Comparison of ENCODE assay signal across 30 mouse cellular contexts in genomic region chr2:156927663-156928062, GRCm38 (mm10). TPM values are rescaled to one million over a fixed set of nuclear protein-coding genes. Genes with fewer than 3 reads are reported as not detected.
DNase-seq lines count a peak whose midpoint lies in the region; ATAC-seq and TF ChIP-seq lines count a peak whose summit lies in the region.
"Had no signal": no experiment of that assay in that cellular context is flagged by ENCODE, and none has a peak within 500 bp of the region (broad histone marks: within the 10 kb centered on the region; RNA-seq: fewer than 3 reads in every experiment).

No protein-coding gene starts in this region.

- TF ChIP-seq EP300 in liver, postnatal 0 days (IDR thresholded peaks at IDR 0.05; ENCODE audit: low read depth) = no peak

- WGBS in liver, embryonic 12.5 days (ENCODE audit: insufficient replicate concordance) = 82% methylated on average over 6 of the region's 6 CpGs
- WGBS in liver, postnatal 0 days (ENCODE audit: insufficient replicate concordance) = 89% methylated on average over 6 of the region's 6 CpGs
- WGBS in olfactory bulb, adult 2 months = 77% methylated on average over 6 of the region's 6 CpGs
- 92% methylated on average over 6 of the region's 6 CpGs for WGBS in hindbrain, embryonic 16.5 days

- TF ChIP-seq CTCF in liver, postnatal 0 days (IDR thresholded peaks at IDR 0.05; ENCODE audit: low read depth) = no peak
- TF ChIP-seq CTCF in olfactory bulb, adult 2 months (IDR thresholded peaks at IDR 0.05; ENCODE audit: insufficient read depth, low read depth, low read length) = no peak

- H3K4me1 ChIP-seq in liver, embryonic 12.5 days = peaks cover 82% of the 10 kb centered on the region
- peaks cover 21% of the 10 kb centered on the region for H3K4me1 ChIP-seq in liver, postnatal 0 days (ENCODE audit: insufficient read depth)
- peaks cover 3% of the 10 kb centered on the region; the same call in 1 of the 2 replicates for H3K4me1 ChIP-seq in olfactory bulb, adult 2 months (ENCODE audit: control insufficient read depth, insufficient read depth, low read length)
- no peaks in the 10 kb centered on the region for H3K4me1 ChIP-seq in hindbrain, embryonic 16.5 days (ENCODE audit: control insufficient read depth, insufficient read depth, low read depth, low read length)
- H3K4me1 ChIP-seq: limb, embryonic 13.5 days; midbrain, embryonic 12.5 days; neural tube, embryonic 12.5 days had no signal

- TF ChIP-seq POLR2A in olfactory bulb, adult 2 months (IDR thresholded peaks at IDR 0.05; ENCODE audit: insufficient read depth, low read depth, low read length) = no peak

- no peak for ATAC-seq in liver, embryonic 12.5 days
- no peak for ATAC-seq in liver, postnatal 0 days
- ATAC-seq in hindbrain, embryonic 16.5 days = no peak
- ATAC-seq: forebrain, embryonic 16.5 days; intestine, postnatal 0 days had no signal

- peaks cover 52% of the 10 kb centered on the region for H3K36me3 ChIP-seq in liver, embryonic 12.5 days
- H3K36me3 ChIP-seq in liver, postnatal 0 days (replicated peaks; ENCODE audit: insufficient read depth, low read length) = peaks cover 12% of the 10 kb centered on the region
- H3K36me3 ChIP-seq in hindbrain, embryonic 16.5 days (ENCODE audit: control insufficient read depth, insufficient read depth, low read length) = peaks cover 16% of the 10 kb centered on the region

- H3K9ac ChIP-seq in liver, embryonic 12.5 days = no peak overlapping the region
- H3K9ac ChIP-seq in liver, postnatal 0 days (replicated peaks) = no peak overlapping the region
- H3K9ac ChIP-seq in hindbrain, embryonic 16.5 days (ENCODE audit: low read depth, low read length) = no peak overlapping the region
- H3K9ac ChIP-seq: heart, embryonic 12.5 days; hindbrain, embryonic 13.5 days; limb, embryonic 13.5 days; midbrain, embryonic 12.5 days; neural tube, embryonic 12.5 days had no signal

- H3K4me2 ChIP-seq in liver, embryonic 12.5 days = no peak overlapping the region
- H3K4me2 ChIP-seq in liver, postnatal 0 days (ENCODE audit: low read depth, low read length) = no peak overlapping the region
- H3K4me2 ChIP-seq in hindbrain, embryonic 16.5 days (ENCODE audit: low read length) = no peak overlapping the region
- H3K4me2 ChIP-seq: heart, embryonic 12.5 days; hindbrain, embryonic 13.5 days; limb, embryonic 13.5 days; midbrain, embryonic 12.5 days; neural tube, embryonic 12.5 days had no signal

- DNase-seq in heart, adult 11 months = peak; percentile 77
- no peak for DNase-seq in heart, adult 9 months (ENCODE audit: low spot score in 2 of 2)
- no peak for DNase-seq in liver, postnatal 0 days
- DNase-seq in MN1 (ENCODE audit: low spot score) = peak; percentile 31
- DNase-seq: adrenal gland, postnatal 25 days; cerebellum, adult 18-20 months; cerebellum, postnatal 10 days; gastrocnemius, postnatal 14 days; heart, adult 18-20 months; heart, postnatal 4 days; kidney, adult 9 months; kidney, postnatal 10 days; lung, postnatal 4 days; thymus, adult 18-20 months; thymus, postnatal 25 days had no signal

- H3K27me3 ChIP-seq in liver, embryonic 12.5 days (replicated peaks) = no peaks in the 10 kb centered on the region
- no peaks in the 10 kb centered on the region for H3K27me3 ChIP-seq in liver, postnatal 0 days (ENCODE audit: insufficient read depth, low read length)
- no peaks in the 10 kb centered on the region for H3K27me3 ChIP-seq in hindbrain, embryonic 16.5 days (replicated peaks; ENCODE audit: control insufficient read depth, insufficient read depth, low read length)
- H3K27me3 ChIP-seq: heart, embryonic 12.5 days; hindbrain, embryonic 13.5 days; limb, embryonic 13.5 days; megakaryocyte, embryonic 14.5 days; midbrain, embryonic 12.5 days; neural tube, embryonic 12.5 days had no signal

- peak overlapping the region; percentile 92; the same call in 1 of the 2 replicates for H3K27ac ChIP-seq in liver, embryonic 12.5 days
- no peak overlapping the region for H3K27ac ChIP-seq in liver, postnatal 0 days (ENCODE audit: low read depth)
- peak overlapping the region; percentile 26; the same call in 1 of the 2 replicates for H3K27ac ChIP-seq in olfactory bulb, adult 2 months (ENCODE audit: insufficient read depth, low read depth, low read length)
- no peak overlapping the region for H3K27ac ChIP-seq in hindbrain, embryonic 16.5 days (ENCODE audit: low read depth, low read length)
- H3K27ac ChIP-seq: hindbrain, embryonic 13.5 days; limb, embryonic 13.5 days; midbrain, embryonic 12.5 days; neural tube, embryonic 12.5 days; stomach, postnatal 0 days had no signal

- H3K4me3 ChIP-seq in liver, embryonic 12.5 days = no peak overlapping the region
- no peak overlapping the region for H3K4me3 ChIP-seq in liver, postnatal 0 days (ENCODE audit: low read depth, low read length)
- H3K4me3 ChIP-seq in olfactory bulb, adult 2 months (ENCODE audit: insufficient read depth, low read depth, low read length) = no peak overlapping the region
- no peak overlapping the region for H3K4me3 ChIP-seq in hindbrain, embryonic 16.5 days (ENCODE audit: low read length)
- H3K4me3 ChIP-seq: erythroblast, embryonic 14.5 days; heart, embryonic 12.5 days; hindbrain, embryonic 13.5 days; limb, embryonic 13.5 days; megakaryocyte, embryonic 14.5 days; midbrain, embryonic 12.5 days; myocyte; neural tube, embryonic 12.5 days had no signal

- H3K9me3 ChIP-seq in liver, embryonic 12.5 days (replicated peaks) = no peaks in the 10 kb centered on the region
- no peaks in the 10 kb centered on the region for H3K9me3 ChIP-seq in liver, postnatal 0 days (ENCODE audit: low read length)
- no peaks in the 10 kb centered on the region for H3K9me3 ChIP-seq in hindbrain, embryonic 16.5 days (ENCODE audit: control insufficient read depth, low read length)
- H3K9me3 ChIP-seq: heart, embryonic 12.5 days; hindbrain, embryonic 13.5 days; limb, embryonic 13.5 days; midbrain, embryonic 12.5 days; neural tube, embryonic 12.5 days had no signal

RNA-seq across cellular contexts. Expression of gene Sla2, which starts 40.7 kb away (rescaled TPM):
- polyA plus RNA-seq in liver, embryonic 12.5 days (2016; fragmentation: Nextera tagmentation; extraction: Ambion mirVana) = 6.2 and 7.1 TPM in 2 replicates
- polyA plus RNA-seq in liver, postnatal 0 days (2015; fragmentation: Nextera tagmentation; extraction: Ambion mirVana) = 1.8 and 2.4 TPM in 2 replicates
- not detected in 2 replicates for polyA plus RNA-seq in olfactory bulb, adult 2 months (2012; ENCODE audit: insufficient read depth, insufficient read length, low replicate concordance, missing spikeins)
- 0.21 and 0.25 TPM in 2 replicates for polyA plus RNA-seq in hindbrain, embryonic 16.5 days (2015; fragmentation: Nextera tagmentation; extraction: Ambion mirVana)
- polyA plus RNA-seq: midbrain, postnatal 0 days had no signal

Comparison
In these comparisons a context has a peak if more than half of its experiments do, and no peak if none do; other contexts are left out.
1. DNase-seq: peak in heart, adult 11 months (single experiment) and MN1 (single experiment); none in heart, adult 9 months (0 of 2) and liver, postnatal 0 days (single experiment).
2. H3K27ac ChIP-seq: peak in liver, embryonic 12.5 days (single experiment) and olfactory bulb, adult 2 months (single experiment); none in liver, postnatal 0 days (single experiment) and hindbrain, embryonic 16.5 days (single experiment).